9 mouse cellular contexts compared by ENCODE assay signal in genomic region chr9:46480080-46480690, GRCm38 (mm10).
DNase-seq lines count a peak whose midpoint lies in the region; ATAC-seq and TF ChIP-seq lines count a peak whose summit lies in the region.
"Had no signal": no experiment of that assay in that cellular context is flagged by ENCODE, and none has a peak within 500 bp of the region (broad histone marks: within the 10 kb centered on the region; RNA-seq: fewer than 3 reads in every experiment).

No protein-coding gene starts in this region.

- no peak overlapping the region for H3K4me2 ChIP-seq in embryonic facial prominence, embryonic 15.5 days (replicated peaks)
- peak overlapping the region; percentile 33 for H3K4me2 ChIP-seq in intestine, embryonic 16.5 days (ENCODE audit: low read depth, low read length)
- H3K4me2 ChIP-seq in stomach, postnatal 0 days (replicated peaks; ENCODE audit: low read depth) = no peak overlapping the region; the same call in 1 of the 2 replicates

- no peak overlapping the region for H3K4me3 ChIP-seq in embryonic facial prominence, embryonic 15.5 days (replicated peaks)
- H3K4me3 ChIP-seq in intestine, embryonic 16.5 days (ENCODE audit: low read length) = no peak overlapping the region
- no peak overlapping the region for H3K4me3 ChIP-seq in lung, adult 2 months (replicated peaks; ENCODE audit: extremely low read depth, low read depth, low read length)
- no peak overlapping the region for H3K4me3 ChIP-seq in stomach, postnatal 0 days (ENCODE audit: low read depth, low read length)

- H3K36me3 ChIP-seq in embryonic facial prominence, embryonic 15.5 days = no peaks in the 10 kb centered on the region
- H3K36me3 ChIP-seq in intestine, embryonic 16.5 days (ENCODE audit: control insufficient read depth, insufficient read depth, low read length) = no peaks in the 10 kb centered on the region
- no peaks in the 10 kb centered on the region for H3K36me3 ChIP-seq in stomach, postnatal 0 days (ENCODE audit: control insufficient read depth, insufficient read depth, low read length)
- H3K36me3 ChIP-seq: G1E had no signal

- WGBS in embryonic facial prominence, embryonic 15.5 days = 16% methylated on average over 13 of the region's 13 CpGs
- 4% methylated on average over 13 of the region's 13 CpGs for WGBS in intestine, embryonic 16.5 days
- 13% methylated on average over 13 of the region's 13 CpGs for WGBS in lung, adult 2 months
- 12% methylated on average over 13 of the region's 13 CpGs for WGBS in stomach, postnatal 0 days

- peak; percentile 12 to 20 for DNase-seq in spleen, postnatal 36 days (ENCODE audit: low spot score in 2 of 2)
- DNase-seq in spleen, adult 12 weeks (ENCODE audit: low spot score) = no peak
- DNase-seq in lung, adult 2 months = peak; percentile 8
- peak; percentile 63 for DNase-seq in retina, postnatal 1 day
- DNase-seq in stomach, postnatal 0 days (ENCODE audit: low spot score) = no peak
- DNase-seq in left cerebral cortex, postnatal 14 days (ENCODE audit: low spot score in 2 of 2) = no peak

- TF ChIP-seq POLR2A in lung, adult 2 months (IDR thresholded peaks at IDR 0.05; ENCODE audit: borderline replicate concordance, extremely low read depth, low read depth, low read length) = no peak

- no peak overlapping the region for H3K9ac ChIP-seq in embryonic facial prominence, embryonic 15.5 days
- H3K9ac ChIP-seq in intestine, embryonic 16.5 days (ENCODE audit: low read depth, low read length) = no peak overlapping the region
- no peak overlapping the region for H3K9ac ChIP-seq in stomach, postnatal 0 days (ENCODE audit: low read length)

- peaks cover 16% of the 10 kb centered on the region for H3K4me1 ChIP-seq in embryonic facial prominence, embryonic 15.5 days
- peaks cover 8% of the 10 kb centered on the region for H3K4me1 ChIP-seq in intestine, embryonic 16.5 days (ENCODE audit: control insufficient read depth, insufficient read depth, low read length)
- no peaks in the 10 kb centered on the region for H3K4me1 ChIP-seq in lung, adult 2 months (ENCODE audit: control insufficient read depth, insufficient read depth, low read length)
- no peaks in the 10 kb centered on the region for H3K4me1 ChIP-seq in stomach, postnatal 0 days (replicated peaks; ENCODE audit: control insufficient read depth, insufficient read depth)

- no peak for TF ChIP-seq EP300 in stomach, postnatal 0 days (optimal IDR thresholded peaks at IDR 0.05)

- no peak overlapping the region for H3K27ac ChIP-seq in embryonic facial prominence, embryonic 15.5 days (replicated peaks)
- H3K27ac ChIP-seq in intestine, embryonic 16.5 days (ENCODE audit: low read length) = no peak overlapping the region
- no peak overlapping the region for H3K27ac ChIP-seq in stomach, postnatal 0 days (replicated peaks)

- peak; percentile 57; the same call in 1 of the 2 replicates for ATAC-seq in embryonic facial prominence, embryonic 15.5 days (ENCODE audit: insufficient number of reproducible peaks, low FRiP score, low TSS enrichment, low read depth)
- peak; percentile 68 for ATAC-seq in intestine, embryonic 16.5 days
- no peak for ATAC-seq in stomach, postnatal 0 days (ENCODE audit: low FRiP score, low TSS enrichment)

- no peaks in the 10 kb centered on the region for H3K9me3 ChIP-seq in embryonic facial prominence, embryonic 15.5 days (replicated peaks)
- H3K9me3 ChIP-seq in intestine, embryonic 16.5 days (ENCODE audit: control insufficient read depth, low read length) = no peaks in the 10 kb centered on the region
- no peaks in the 10 kb centered on the region for H3K9me3 ChIP-seq in stomach, postnatal 0 days (ENCODE audit: control insufficient read depth, low read length)
- H3K9me3 ChIP-seq: G1E had no signal

- intact Hi-C loops in left cerebral cortex, postnatal 14 days (cut with DNase I) = no loop called here

- TF ChIP-seq CTCF in lung, adult 2 months (IDR thresholded peaks at IDR 0.05; ENCODE audit: insufficient read depth, low read length) = no peak
- TF ChIP-seq CTCF in stomach, postnatal 0 days (IDR thresholded peaks at IDR 0.05; ENCODE audit: low read depth) = no peak

- H3K27me3 ChIP-seq in embryonic facial prominence, embryonic 15.5 days = no peaks in the 10 kb centered on the region
- no peaks in the 10 kb centered on the region for H3K27me3 ChIP-seq in intestine, embryonic 16.5 days (replicated peaks; ENCODE audit: control insufficient read depth, insufficient read depth, low read length)
- no peaks in the 10 kb centered on the region for H3K27me3 ChIP-seq in stomach, postnatal 0 days (ENCODE audit: control insufficient read depth, insufficient read depth, low read length)

Comparison
In these comparisons a context has a peak if more than half of its experiments do, and no peak if none do; other contexts are left out.
1. DNase-seq: peak in spleen, postnatal 36 days (2 of 2), lung, adult 2 months (single experiment) and retina, postnatal 1 day (single experiment); none in spleen, adult 12 weeks (single experiment), stomach, postnatal 0 days (single experiment) and left cerebral cortex, postnatal 14 days (0 of 2).